9 mouse cellular contexts compared by ENCODE assay signal in the genomic region with DNA sequence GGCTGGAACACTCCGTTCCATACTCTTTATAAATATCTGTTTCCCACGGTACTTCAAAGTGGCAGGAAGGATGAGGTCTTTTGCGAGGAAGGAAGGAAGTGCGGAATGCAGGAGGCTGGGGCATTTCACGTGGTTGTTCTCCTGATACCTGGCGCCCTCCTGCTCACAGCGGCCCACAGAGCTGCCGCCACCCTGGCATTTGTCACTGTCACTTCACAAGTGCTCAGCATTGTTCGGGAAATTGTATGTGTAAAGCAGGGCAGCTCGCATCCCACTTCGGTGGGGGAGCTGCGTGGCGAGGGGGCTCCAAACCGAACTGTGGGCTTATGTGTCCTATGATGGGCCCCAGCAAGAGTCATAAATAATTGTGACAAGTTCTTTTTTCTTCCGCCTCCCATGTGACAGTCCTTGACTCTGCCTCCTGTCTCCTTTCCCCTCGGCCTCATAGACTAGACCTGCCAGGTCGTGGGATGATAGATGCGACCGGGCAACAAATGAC.
DNase-seq lines count a peak whose midpoint lies in the region; ATAC-seq and TF ChIP-seq lines count a peak whose summit lies in the region.
"Had no signal": no experiment of that assay in that cellular context is flagged by ENCODE, and none has a peak within 500 bp of the region (broad histone marks: within the 10 kb centered on the region; RNA-seq: fewer than 3 reads in every experiment).

No protein-coding gene starts in this region.

- no peaks in the 10 kb centered on the region for H3K27me3 ChIP-seq in heart, embryonic 10.5 days (ENCODE audit: insufficient read depth, poor library complexity, severe bottlenecking)
- H3K27me3 ChIP-seq in kidney, adult 2 months (replicated peaks; ENCODE audit: control insufficient read depth, insufficient read depth, low read length) = no peaks in the 10 kb centered on the region
- H3K27me3 ChIP-seq: Patski had no signal

- no peak for TF ChIP-seq POLR2A in kidney, adult 2 months (IDR thresholded peaks at IDR 0.05; ENCODE audit: low read depth, low read length)

- ATAC-seq in erythroblast, adult 5-6 weeks (replicated peaks; ENCODE audit: low FRiP score, poor library complexity, severe bottlenecking) = no peak
- ATAC-seq: Patski had no signal

- H3K27ac ChIP-seq in heart, embryonic 10.5 days = peak overlapping the region; percentile 29; the same call in 1 of the 2 replicates
- H3K27ac ChIP-seq in kidney, adult 2 months (ENCODE audit: insufficient read depth, low read depth, low read length) = no peak overlapping the region

- H3K9me3 ChIP-seq in heart, embryonic 10.5 days = no peaks in the 10 kb centered on the region

- 23% methylated on average over 19 of the region's 19 CpGs for WGBS in heart, embryonic 10.5 days
- 20% methylated on average over 19 of the region's 19 CpGs for WGBS in kidney, adult 2 months

- no peak for TF ChIP-seq CTCF in kidney, adult 2 months (conservative IDR thresholded peaks at IDR 0.05; ENCODE audit: insufficient read depth, insufficient read length, low read depth, low read length)

- H3K4me1 ChIP-seq in heart, embryonic 10.5 days = peaks cover 19% of the 10 kb centered on the region
- H3K4me1 ChIP-seq in kidney, adult 2 months (ENCODE audit: control insufficient read depth, insufficient read depth, low read length) = no peaks in the 10 kb centered on the region

- no peaks in the 10 kb centered on the region for H3K36me3 ChIP-seq in heart, embryonic 10.5 days
- H3K36me3 ChIP-seq in kidney, adult 2 months (ENCODE audit: control insufficient read depth, insufficient read depth, low read length) = no peaks in the 10 kb centered on the region

- DNase-seq in adrenal gland, postnatal 25 days = peak; percentile 5
- no peak for DNase-seq in heart, embryonic 10.5 days (ENCODE audit: low spot score)
- peak; percentile 74 for DNase-seq in kidney, adult 2 months
- peak; percentile 7 for DNase-seq in lung, postnatal 25 days (ENCODE audit: low spot score)
- no peak for DNase-seq in cerebellum, adult 8-10 months
- no peak for DNase-seq in cerebellum, postnatal 10 days
- DNase-seq: left cerebral cortex, postnatal 4 days had no signal

- peak overlapping the region; percentile 41; the same call in 1 of the 2 replicates for H3K4me3 ChIP-seq in heart, embryonic 10.5 days
- no peak overlapping the region for H3K4me3 ChIP-seq in kidney, adult 2 months (ENCODE audit: insufficient read depth, low read depth, low read length)

Comparison
In these comparisons a context has a peak if more than half of its experiments do, and no peak if none do; other contexts are left out.
1. DNase-seq: peak in adrenal gland, postnatal 25 days (single experiment), kidney, adult 2 months (single experiment) and lung, postnatal 25 days (single experiment); none in heart, embryonic 10.5 days (single experiment), cerebellum, adult 8-10 months (single experiment) and cerebellum, postnatal 10 days (0 of 2).